22 mouse cellular contexts compared by ENCODE assay signal in genomic region chr1:189458421-189458820, GRCm38 (mm10). TPM values are rescaled to one million over a fixed set of nuclear protein-coding genes. Genes with fewer than 3 reads are reported as not detected.
DNase-seq lines count a peak whose midpoint lies in the region; ATAC-seq and TF ChIP-seq lines count a peak whose summit lies in the region.
"Had no signal": no experiment of that assay in that cellular context is flagged by ENCODE, and none has a peak within 500 bp of the region (broad histone marks: within the 10 kb centered on the region; RNA-seq: fewer than 3 reads in every experiment).

No protein-coding gene starts in this region.

- no peak for TF ChIP-seq CTCF in intestine, postnatal 0 days (IDR thresholded peaks at IDR 0.05; ENCODE audit: low read depth)

- no peak overlapping the region for H3K9ac ChIP-seq in intestine, embryonic 14.5 days (ENCODE audit: low read length)
- no peak overlapping the region for H3K9ac ChIP-seq in intestine, postnatal 0 days (ENCODE audit: low read depth, low read length)
- H3K9ac ChIP-seq: forebrain, embryonic 13.5 days; forebrain, embryonic 15.5 days had no signal

- no peak for ATAC-seq in intestine, embryonic 14.5 days (replicated peaks; ENCODE audit: low FRiP score, low TSS enrichment, low read depth)
- no peak for ATAC-seq in intestine, postnatal 0 days
- ATAC-seq: activated CD4-positive, CD25-positive, alpha-beta regulatory T cell, adult 4 months; CD4-positive, CD25-positive, alpha-beta regulatory T cell, adult 4 months; forebrain, embryonic 13.5 days; forebrain, embryonic 15.5 days; Patski had no signal

- H3K27me3 ChIP-seq in intestine, embryonic 14.5 days (replicated peaks; ENCODE audit: control insufficient read depth, insufficient read depth, low read length), result no peaks in the 10 kb centered on the region
- H3K27me3 ChIP-seq in intestine, postnatal 0 days (replicated peaks; ENCODE audit: control insufficient read depth, insufficient read depth, low read length), result no peaks in the 10 kb centered on the region
- no peaks in the 10 kb centered on the region for H3K27me3 ChIP-seq in limb, embryonic 10.5 days (ENCODE audit: low read depth, poor library complexity, severe bottlenecking)
- H3K27me3 ChIP-seq: CH12.LX; forebrain, embryonic 13.5 days; forebrain, embryonic 15.5 days had no signal

- no peaks in the 10 kb centered on the region for H3K36me3 ChIP-seq in intestine, embryonic 14.5 days (ENCODE audit: control insufficient read depth, insufficient read depth, low read length)
- no peaks in the 10 kb centered on the region for H3K36me3 ChIP-seq in intestine, postnatal 0 days (ENCODE audit: control insufficient read depth, insufficient read depth)
- no peaks in the 10 kb centered on the region for H3K36me3 ChIP-seq in limb, embryonic 10.5 days
- H3K36me3 ChIP-seq: forebrain, embryonic 15.5 days; G1E had no signal

- no peaks in the 10 kb centered on the region for H3K9me3 ChIP-seq in intestine, embryonic 14.5 days (ENCODE audit: control insufficient read depth, low read length)
- no peaks in the 10 kb centered on the region for H3K9me3 ChIP-seq in intestine, postnatal 0 days (ENCODE audit: control insufficient read depth)
- no peaks in the 10 kb centered on the region for H3K9me3 ChIP-seq in limb, embryonic 10.5 days (replicated peaks)
- H3K9me3 ChIP-seq: forebrain, embryonic 13.5 days; forebrain, embryonic 15.5 days had no signal

- H3K27ac ChIP-seq in intestine, embryonic 14.5 days (ENCODE audit: low read depth), result no peak overlapping the region
- no peak overlapping the region for H3K27ac ChIP-seq in intestine, postnatal 0 days (ENCODE audit: low read depth, low read length)
- H3K27ac ChIP-seq in limb, embryonic 10.5 days, result no peak overlapping the region
- H3K27ac ChIP-seq: forebrain, embryonic 13.5 days; forebrain, embryonic 15.5 days had no signal

- WGBS in intestine, embryonic 14.5 days, result 85% methylated on average over 3 of the region's 3 CpGs
- WGBS in intestine, postnatal 0 days, result 86% methylated on average over 3 of the region's 3 CpGs
- WGBS in limb, embryonic 10.5 days, result 88% methylated on average over 3 of the region's 3 CpGs

- H3K4me1 ChIP-seq in intestine, embryonic 14.5 days (replicated peaks; ENCODE audit: control insufficient read depth, insufficient read depth, low read length), result no peaks in the 10 kb centered on the region
- no peaks in the 10 kb centered on the region for H3K4me1 ChIP-seq in intestine, postnatal 0 days (replicated peaks; ENCODE audit: control insufficient read depth, insufficient read depth, low read length)
- H3K4me1 ChIP-seq in limb, embryonic 10.5 days, result no peaks in the 10 kb centered on the region

- H3K4me3 ChIP-seq in intestine, embryonic 14.5 days (ENCODE audit: low read depth, low read length), result no peak overlapping the region
- H3K4me3 ChIP-seq in intestine, postnatal 0 days (ENCODE audit: low read depth, low read length), result no peak overlapping the region
- H3K4me3 ChIP-seq in limb, embryonic 10.5 days, result no peak overlapping the region
- H3K4me3 ChIP-seq: forebrain, embryonic 13.5 days; forebrain, embryonic 15.5 days had no signal

- H3K4me2 ChIP-seq in intestine, embryonic 14.5 days (ENCODE audit: low read length), result no peak overlapping the region
- H3K4me2 ChIP-seq in intestine, postnatal 0 days (replicated peaks; ENCODE audit: low read depth), result no peak overlapping the region
- H3K4me2 ChIP-seq: forebrain, embryonic 13.5 days; forebrain, embryonic 15.5 days had no signal

- DNase-seq in intestine, embryonic 14.5 days (ENCODE audit: low spot score), result peak; percentile 28
- DNase-seq in limb, embryonic 10.5 days (ENCODE audit: low spot score), result peak; percentile 16
- peak; percentile 57 for DNase-seq in retina, postnatal 1 day
- DNase-seq in lung, adult 18-20 months, result no peak
- DNase-seq in layer of hippocampus, adult 8-10 months (ENCODE audit: low spot score in 2 of 2), result no peak
- DNase-seq: adrenal gland, adult 8-10 months; adrenal gland, postnatal 14 days; adrenal gland, postnatal 36 days; B cell, adult 2 months; cerebellum, adult 11-12 months; cerebellum, adult 2 months; cerebellum, adult 9-10 months; cerebellum, postnatal 10 days; cerebellum, postnatal 25 days had no signal

RNA-seq across cellular contexts. Expression of gene Kcnk2, which starts 56.3 kb away (rescaled TPM):
- 6.5 and 7.8 TPM in 2 replicates for polyA plus RNA-seq in intestine, embryonic 14.5 days (2014; fragmentation: Nextera tagmentation; extraction: Ambion mirVana)
- polyA plus RNA-seq in intestine, postnatal 0 days (2015; fragmentation: Nextera tagmentation; extraction: Ambion mirVana), result 1.5 and 1.9 TPM in 2 replicates
- polyA plus RNA-seq in limb, embryonic 10.5 days (2016; fragmentation: Nextera tagmentation; extraction: Ambion mirVana), result 0.72 and 1.9 TPM in 2 replicates
- 10 to 100 TPM; 38.1 to 39.9 (median 39.1) TPM for total RNA-seq in layer of hippocampus, adult 8-10 months (2022)
- total RNA-seq: CH12.LX had no signal
- polyA plus RNA-seq: CD4-positive, CD25-positive, alpha-beta regulatory T cell, adult 4 months; G1E; Patski had no signal

Comparison
In these comparisons a context has a peak if more than half of its experiments do, and no peak if none do; other contexts are left out.
1. DNase-seq: peak in intestine, embryonic 14.5 days (single experiment), limb, embryonic 10.5 days (single experiment) and retina, postnatal 1 day (single experiment); none in lung, adult 18-20 months (0 of 2) and layer of hippocampus, adult 8-10 months (0 of 2).